Mouse (Mus musculus) cerebellum, postnatal 14 days (tissue): ENCODE data around the gene Ylpm1.

Source experiments
- DNase-seq, 2 experiments: peaks; one replicate each; pipeline ENCODE4 v3.0.0; 2021; ENCODE audit warnings: mixed read lengths in 2 of 2

Ylpm1 gene

DNA sequence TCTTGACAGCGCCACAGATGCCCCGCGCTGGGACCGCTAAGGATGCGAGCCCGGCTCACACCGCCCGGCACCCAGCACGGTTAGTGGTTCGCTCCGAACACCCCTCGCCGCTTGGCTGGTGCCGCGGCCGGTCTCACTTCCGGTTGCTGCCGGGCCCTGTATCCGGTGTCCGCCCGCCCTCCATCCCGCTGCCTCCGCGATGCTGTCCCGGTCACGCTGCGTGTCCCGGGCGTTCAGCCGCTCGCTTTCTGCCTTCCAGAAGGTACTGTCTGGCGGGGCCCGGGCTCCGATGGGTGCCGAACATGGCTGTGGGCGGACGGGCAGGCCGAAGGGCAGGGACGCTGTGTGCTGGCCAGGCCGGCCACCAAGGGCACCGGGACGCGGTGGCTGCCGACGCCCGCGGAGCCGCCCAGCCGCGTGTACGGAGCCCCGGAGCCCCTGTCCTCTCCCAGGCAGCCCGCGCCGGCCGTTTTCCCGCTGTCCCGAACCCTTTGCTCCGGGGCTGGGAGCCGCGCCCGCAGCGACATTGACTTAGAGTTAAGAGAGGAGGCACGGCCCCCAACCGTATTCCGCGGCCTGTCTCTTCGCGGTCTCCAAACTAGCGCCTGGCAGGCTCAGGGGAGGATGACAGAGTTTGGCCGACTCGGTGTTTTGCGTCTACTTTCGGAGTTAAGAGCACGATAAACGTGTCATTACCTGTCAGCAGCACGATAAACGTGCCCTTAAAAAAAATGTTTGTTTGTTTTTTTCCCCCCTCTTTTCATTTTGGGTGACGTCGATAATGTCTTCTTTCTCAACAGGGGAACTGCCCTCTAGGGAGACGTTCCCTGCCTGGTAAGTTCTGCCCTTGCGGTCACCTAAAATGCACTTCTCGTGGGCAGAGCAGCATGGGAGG lies 114.8 kb downstream of the Ylpm1 start, which contains the start of the genes Prox2 and Dlst:
TSS of gene Prox2 (minus strand) at position 62 of the 895 bp plus-strand sequence.
TSS of gene Dlst (plus strand) at position 136 of the 895 bp plus-strand sequence.
- peak; percentile 92 to 94 for DNase-seq

DNA sequence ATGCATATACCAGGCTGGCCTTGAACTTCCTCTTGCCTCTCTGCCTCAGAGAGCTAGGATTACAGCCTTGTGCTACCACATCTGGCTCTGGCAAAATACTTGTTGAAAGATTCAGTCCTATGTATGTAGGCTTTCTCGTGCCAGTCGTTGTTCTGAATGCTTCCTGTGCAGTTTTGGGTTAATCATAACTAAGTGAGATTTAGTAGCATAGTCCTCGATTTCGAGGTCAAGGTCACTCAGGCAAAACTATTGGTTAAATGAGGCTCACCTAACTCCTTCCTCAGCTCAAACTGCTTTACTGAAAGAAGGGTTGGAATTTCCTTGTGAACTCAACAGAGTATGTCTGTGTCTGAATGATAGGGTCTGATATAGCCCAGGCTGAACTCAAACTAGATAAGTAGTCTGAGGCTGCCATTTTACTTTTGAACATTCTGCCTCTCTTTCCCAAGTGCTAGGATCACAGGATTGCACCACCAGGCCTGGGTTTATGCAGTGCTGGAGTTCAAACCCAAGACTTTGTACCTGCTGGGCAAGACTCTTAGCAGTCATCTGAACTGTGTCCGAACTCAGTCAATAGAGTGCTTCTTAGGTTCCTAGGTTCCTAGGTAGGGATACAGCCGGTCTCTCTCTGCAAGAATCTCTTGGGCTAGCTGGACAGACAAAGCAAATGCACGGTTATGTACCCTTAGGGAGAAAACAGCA lies 116.6 kb downstream of the Ylpm1 start:
- DNase-seq = no peak

DNA sequence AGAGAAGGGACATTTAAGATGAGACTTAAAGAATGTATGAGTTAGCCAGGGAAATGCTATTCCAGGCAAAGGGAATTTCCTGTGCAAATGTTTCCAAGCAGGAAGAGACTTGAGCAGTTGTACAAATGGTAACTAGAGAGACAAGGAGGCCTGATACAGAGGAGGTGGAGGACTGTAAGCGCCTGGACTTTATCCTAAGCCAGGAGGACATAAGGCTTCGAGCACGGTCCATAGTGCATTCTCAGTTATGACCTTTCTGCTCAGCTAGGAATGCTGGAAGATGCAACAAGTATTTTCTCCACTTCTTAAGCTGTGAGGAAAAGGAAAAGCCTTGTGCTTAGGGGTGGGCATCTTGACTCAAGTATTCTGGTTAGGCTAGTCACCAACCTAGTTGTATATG lies 117.2 kb downstream of the Ylpm1 start:
- DNase-seq = no peak

GRCm38 (mm10) chr12:85113917-85114316 lies 117.8 kb downstream of the Ylpm1 start:
- no peak for DNase-seq

- DNase-seq = no peak
Measured at GRCm38 (mm10) chr12:85115678-85116077, 119.6 kb downstream of the Ylpm1 start.
